Mouse (Mus musculus) liver, embryonic 13.5 days (tissue): ENCODE measurements at regions not wholly inside any gene's neighbourhood (a gene's known extent, or its start where the extent isn't known, plus 50 kb on each side); places are given as distances from the start of the nearest gene placed in this dataset.

Experiments
- ATAC-seq: fragments of 200-750 bp; cut with Nextera tagmentation; 2 replicates; pipeline ENCODE4 v1.8.0; 2017; ENCODE audit warnings: low read depth, mild to moderate bottlenecking, moderate number of reproducible peaks, moderate library complexity
- DNase-seq: peaks from one replicate; pipeline ENCODE4 v3.0.0; 2022
- H3K27ac ChIP-seq: fragments of 300-500 bp; sonication (generic); 2 replicates; pipeline ENCODE4 v1.5.1; 2015; ENCODE audit warnings: moderate library complexity, mild to moderate bottlenecking, inconsistent platforms
- H3K27me3 ChIP-seq: fragments of 300-500 bp; sonication (generic); 2 replicates; pipeline ENCODE4 v1.6.1; 2015; ENCODE audit warnings: mild to moderate bottlenecking, inconsistent platforms
- H3K36me3 ChIP-seq: fragments of 300-500 bp; sonication (generic); 2 replicates; pipeline ENCODE4 v1.6.1; 2015; ENCODE audit warnings: mild to moderate bottlenecking, inconsistent platforms
- H3K4me1 ChIP-seq: fragments of 300-500 bp; sonication (generic); replicated peaks from 2 replicates; pipeline ENCODE4 v1.6.1; 2015; ENCODE audit warnings: inconsistent platforms
- H3K4me2 ChIP-seq: fragments of 300-500 bp; sonication (generic); 2 replicates; pipeline ENCODE4 v1.6.1; 2015; ENCODE audit warnings: inconsistent platforms, mild to moderate bottlenecking, moderate library complexity
- H3K4me3 ChIP-seq: fragments of 300-500 bp; sonication (generic); replicated peaks from 2 replicates; pipeline ENCODE4 v1.5.1; 2015; ENCODE audit warnings: mild to moderate bottlenecking, inconsistent platforms
- H3K9ac ChIP-seq: fragments of 300-500 bp; sonication (generic); 2 replicates; pipeline ENCODE4 v1.6.1; 2015; ENCODE audit warnings: mild to moderate bottlenecking, inconsistent platforms
- H3K9me3 ChIP-seq: fragments of 300-500 bp; sonication (generic); replicated peaks from 2 replicates; pipeline ENCODE4 v1.6.1; 2016; ENCODE audit warnings: inconsistent platforms
- WGBS: fragments of 180-500 bp; shearing (Covaris S2); methylation state at CpG from one replicate; pipeline ENCODE4 v1.1.7; 2015; ENCODE audit not compliant: insufficient replicate concordance; 5-methylcytosine and 5-hydroxymethylcytosine counted together

GRCm38 (mm10) chr1:41381487-41381886 is 576.1 kb downstream of the Tmem182 start:
- no peak overlapping the region for H3K4me2 ChIP-seq

GRCm38 (mm10) chr1:41384731-41385130 is 579.3 kb downstream of the Tmem182 start:
- Histone ChIP-seq H3K9ac (no peak overlapping the region), H3K9me3 (no peaks in the 10 kb centered on the region), H3K4me1 (no peaks in the 10 kb centered on the region), H3K27me3 (no peaks in the 10 kb centered on the region), H3K36me3 (no peaks in the 10 kb centered on the region), H3K4me2 (no peak overlapping the region), H3K4me3 (no peak overlapping the region), H3K27ac (no peak overlapping the region)
- ATAC-seq (no peak), DNase-seq (no peak)
- WGBS: 34% methylated on average over 1 of the region's 1 CpGs

More at GRCm38 (mm10) chr1:41381487-41381886, 576.1 kb downstream of the Tmem182 start:
- Histone ChIP-seq H3K36me3 (no peaks in the 10 kb centered on the region), H3K9me3 (no peaks in the 10 kb centered on the region), H3K9ac (no peak overlapping the region), H3K27ac (no peak overlapping the region), H3K4me1 (no peaks in the 10 kb centered on the region), H3K27me3 (no peaks in the 10 kb centered on the region), H3K4me3 (no peak overlapping the region)
- ATAC-seq: no peak
- WGBS: 64% methylated on average over 7 of the region's 7 CpGs
- no peak for DNase-seq

DNA sequence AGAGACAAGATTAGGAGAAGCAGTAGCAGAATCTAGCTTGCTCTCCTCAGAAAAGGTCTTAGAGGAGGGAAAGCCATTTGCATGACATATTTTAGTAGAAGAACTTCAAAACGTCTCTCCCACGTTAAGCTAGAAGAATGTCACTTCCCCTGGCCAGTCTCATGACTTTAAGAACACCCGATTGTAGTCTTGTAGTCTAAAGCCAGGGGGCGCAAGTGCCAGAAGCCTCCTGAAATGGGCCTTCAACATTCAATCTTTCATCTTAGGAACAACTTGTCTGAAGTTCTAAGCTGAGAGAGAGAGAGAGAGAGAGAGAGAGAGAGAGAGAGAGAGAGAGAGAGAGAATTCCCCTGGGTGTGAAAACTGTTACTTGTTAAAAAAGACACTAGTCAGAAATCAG is 581.0 kb downstream of the Tmem182 start:
- ATAC-seq: no peak
- no peak overlapping the region for H3K27ac ChIP-seq

GRCm38 (mm10) chr1:41390102-41390884 is 584.9 kb downstream of the Tmem182 start:
- Histone ChIP-seq H3K4me2 (no peak overlapping the region), H3K27ac (no peak overlapping the region), H3K4me1 (no peaks in the 10 kb centered on the region), H3K9me3 (no peaks in the 10 kb centered on the region), H3K4me3 (no peak overlapping the region), H3K36me3 (no peaks in the 10 kb centered on the region), H3K9ac (no peak overlapping the region), H3K27me3 (no peaks in the 10 kb centered on the region)
- DNase-seq (no peak), ATAC-seq (peak; percentile 58)
- 26% methylated on average over 11 of the region's 11 CpGs for WGBS

More for the DNA sequence above, 581.0 kb downstream of the Tmem182 start:
- Histone ChIP-seq H3K4me1 (no peaks in the 10 kb centered on the region), H3K9ac (no peak overlapping the region), H3K27me3 (no peaks in the 10 kb centered on the region), H3K4me2 (no peak overlapping the region), H3K9me3 (no peaks in the 10 kb centered on the region), H3K36me3 (no peaks in the 10 kb centered on the region), H3K4me3 (no peak overlapping the region)
- WGBS: 36% methylated on average over 4 of the region's 4 CpGs
- no peak for DNase-seq

- DNase-seq: no peak
- Histone ChIP-seq H3K4me2 (no peak overlapping the region), H3K27me3 (no peaks in the 10 kb centered on the region), H3K9ac (no peak overlapping the region), H3K4me3 (no peak overlapping the region), H3K27ac (no peak overlapping the region), H3K9me3 (no peaks in the 10 kb centered on the region), H3K4me1 (no peaks in the 10 kb centered on the region), H3K36me3 (no peaks in the 10 kb centered on the region)
- no peak for ATAC-seq
- 59% methylated on average over 7 of the region's 7 CpGs for WGBS
Observed at GRCm38 (mm10) chr1:41391071-41391470, 585.7 kb downstream of the Tmem182 start.

DNA sequence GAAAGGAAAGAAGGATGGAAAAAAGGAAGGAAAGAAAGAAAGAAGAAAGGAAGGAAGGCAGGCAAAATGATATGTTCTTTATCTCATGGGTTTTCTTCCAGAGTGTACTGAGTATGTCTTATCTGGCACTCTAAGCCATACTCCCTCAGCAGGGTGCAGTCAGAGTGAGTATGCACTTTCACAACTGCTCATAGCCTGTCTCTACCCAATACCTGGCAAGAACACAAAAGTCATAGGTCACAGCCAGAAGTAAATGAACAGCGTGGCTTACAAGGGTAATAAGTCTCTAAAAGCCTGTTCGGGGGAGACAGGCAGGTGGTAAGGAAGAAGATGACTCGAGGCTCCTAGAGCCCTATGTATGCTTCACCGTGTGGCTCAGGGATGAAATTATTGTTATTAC is 587.9 kb downstream of the Tmem182 start:
- Histone ChIP-seq H3K36me3 (no peaks in the 10 kb centered on the region), H3K27me3 (no peaks in the 10 kb centered on the region), H3K27ac (no peak overlapping the region), H3K9ac (no peak overlapping the region), H3K4me2 (no peak overlapping the region), H3K4me3 (no peak overlapping the region), H3K9me3 (no peaks in the 10 kb centered on the region), H3K4me1 (no peaks in the 10 kb centered on the region)
- 63% methylated on average over 4 of the region's 4 CpGs for WGBS
- DNase-seq (no peak), ATAC-seq (no peak)

DNA sequence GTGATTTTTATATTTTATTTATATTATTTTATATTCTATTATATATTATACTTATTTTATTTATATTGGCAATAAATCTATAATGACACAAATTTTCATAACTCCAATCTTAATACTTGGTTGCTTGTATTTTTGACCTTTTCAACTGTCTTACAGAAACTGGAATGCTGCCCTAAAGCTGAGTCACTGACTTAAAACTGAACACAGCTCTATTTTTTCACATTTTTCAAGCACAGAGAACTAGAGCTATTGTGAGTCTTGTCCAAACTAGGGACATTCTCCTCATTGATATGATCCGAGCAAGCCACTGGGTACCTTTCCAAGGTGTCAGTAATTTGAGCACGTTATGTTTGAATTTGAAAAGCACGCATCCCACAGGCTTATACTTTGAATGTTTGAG is 589.7 kb downstream of the Tmem182 start:
- Histone ChIP-seq H3K4me3 (no peak overlapping the region), H3K36me3 (no peaks in the 10 kb centered on the region), H3K9ac (no peak overlapping the region), H3K27ac (no peak overlapping the region), H3K4me1 (no peaks in the 10 kb centered on the region), H3K9me3 (no peaks in the 10 kb centered on the region), H3K27me3 (no peaks in the 10 kb centered on the region), H3K4me2 (no peak overlapping the region)
- DNase-seq (no peak), ATAC-seq (no peak)
- 64% methylated on average over 3 of the region's 3 CpGs for WGBS

- H3K4me3 ChIP-seq: no peak overlapping the region
- ATAC-seq (no peak), DNase-seq (no peak)
- no peaks in the 10 kb centered on the region for H3K27me3 ChIP-seq
- 61% methylated on average over 5 of the region's 5 CpGs for WGBS
- H3K9ac ChIP-seq: no peak overlapping the region
- H3K27ac ChIP-seq: no peak overlapping the region
- no peaks in the 10 kb centered on the region for H3K9me3 ChIP-seq
- H3K36me3 ChIP-seq: no peaks in the 10 kb centered on the region
- no peaks in the 10 kb centered on the region for H3K4me1 ChIP-seq
- no peak overlapping the region for H3K4me2 ChIP-seq
Observed at GRCm38 (mm10) chr1:41410533-41410932, 605.1 kb downstream of the Tmem182 start.

DNA sequence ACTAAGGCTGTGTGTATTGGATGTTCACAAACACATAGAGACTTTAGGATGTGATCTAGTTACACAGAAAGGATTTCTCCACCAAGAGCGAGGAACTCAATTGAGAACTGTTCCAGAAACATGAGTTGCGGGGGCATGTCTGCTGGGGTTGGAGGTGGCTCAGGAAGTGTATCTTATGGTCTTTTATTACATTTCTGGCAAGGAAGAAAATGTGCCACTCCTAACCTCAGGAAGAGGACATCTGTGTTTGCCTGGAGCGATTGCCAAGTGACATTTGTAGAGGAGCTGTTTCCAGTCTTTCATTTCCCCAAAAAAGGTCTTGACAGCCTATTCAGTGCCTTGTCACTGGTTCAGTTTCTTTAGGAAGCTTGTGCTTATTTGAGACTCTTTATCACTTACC is 606.2 kb downstream of the Tmem182 start:
- Histone ChIP-seq H3K27me3 (no peaks in the 10 kb centered on the region), H3K9me3 (no peaks in the 10 kb centered on the region), H3K4me2 (no peak overlapping the region), H3K9ac (no peak overlapping the region), H3K36me3 (no peaks in the 10 kb centered on the region), H3K4me3 (no peak overlapping the region), H3K27ac (no peak overlapping the region), H3K4me1 (no peaks in the 10 kb centered on the region)
- DNase-seq: no peak
- ATAC-seq: no peak
- WGBS: 71% methylated on average over 3 of the region's 3 CpGs

DNA sequence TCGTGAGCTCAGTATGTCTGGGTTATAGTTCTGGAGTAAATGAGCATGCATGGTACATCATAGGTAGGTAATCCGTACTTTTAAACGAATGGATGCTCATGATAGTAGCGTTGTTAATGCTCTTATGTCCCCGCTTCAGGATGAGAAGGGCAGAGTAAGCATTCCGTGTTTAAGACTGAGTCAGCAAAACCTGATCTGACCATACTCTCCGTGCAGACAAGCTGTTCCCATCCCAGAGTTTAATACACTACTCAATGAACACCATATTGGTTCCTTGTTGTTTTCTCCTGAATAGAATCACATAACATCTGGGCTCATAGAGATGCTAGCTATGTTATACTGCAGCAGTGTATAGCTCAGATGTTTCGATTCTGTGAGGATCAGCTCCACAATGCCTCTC is 606.7 kb downstream of the Tmem182 start:
- Histone ChIP-seq H3K9me3 (no peaks in the 10 kb centered on the region), H3K4me1 (no peaks in the 10 kb centered on the region), H3K27ac (no peak overlapping the region), H3K36me3 (no peaks in the 10 kb centered on the region), H3K9ac (no peak overlapping the region), H3K4me2 (no peak overlapping the region), H3K4me3 (no peak overlapping the region), H3K27me3 (no peaks in the 10 kb centered on the region)
- 67% methylated on average over 8 of the region's 8 CpGs for WGBS
- no peak for ATAC-seq
- DNase-seq: no peak

- Histone ChIP-seq H3K4me1 (no peaks in the 10 kb centered on the region), H3K9ac (no peak overlapping the region), H3K4me2 (no peak overlapping the region), H3K27me3 (no peaks in the 10 kb centered on the region), H3K4me3 (no peak overlapping the region), H3K9me3 (no peaks in the 10 kb centered on the region), H3K27ac (no peak overlapping the region), H3K36me3 (no peaks in the 10 kb centered on the region)
- no peak for ATAC-seq
- WGBS: 50% methylated on average over 3 of the region's 3 CpGs
- DNase-seq: no peak
Observed at GRCm38 (mm10) chr1:41420489-41421327, 615.3 kb downstream of the Tmem182 start.
